Mouse (Mus musculus): ENCODE measurements around the gene Pzp. TPM values are rescaled to one million over a fixed set of nuclear protein-coding genes. Genes with fewer than 3 reads are reported as not detected.

The Pzp gene
- polyA plus RNA-seq, 2 experiments = 0.06 TPM; not detected in 1

DNA sequence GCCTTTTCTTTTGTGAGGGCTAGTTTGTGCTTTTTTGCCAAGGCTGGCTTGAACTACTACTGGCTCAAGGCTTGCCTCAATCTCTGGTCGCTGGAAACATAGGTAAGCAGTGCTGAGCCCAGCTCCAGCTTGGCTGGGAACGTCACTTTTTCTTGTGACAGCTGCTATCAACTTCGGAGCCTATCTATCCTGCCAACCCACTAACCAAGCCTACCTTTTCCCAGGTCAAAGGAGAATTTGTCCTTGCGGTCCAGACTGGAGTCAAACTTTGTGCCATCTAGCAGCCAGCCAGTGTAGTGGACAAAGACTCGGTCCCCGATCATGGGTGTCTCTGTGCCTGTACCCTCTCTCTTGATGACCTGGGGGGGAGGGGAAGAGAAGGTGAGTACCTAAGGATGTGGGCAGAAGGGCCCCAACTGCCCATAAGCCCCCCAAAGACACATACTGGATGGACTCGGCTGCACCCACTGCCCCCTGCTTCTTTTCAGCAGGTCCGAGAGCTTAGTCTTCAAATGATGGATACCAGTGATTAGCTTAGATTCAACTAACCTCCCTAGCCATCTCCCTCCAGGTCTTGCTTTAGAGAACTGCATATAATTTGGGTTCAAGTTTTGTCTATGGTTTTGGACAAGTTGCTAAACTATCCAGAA, 90.0 kb downstream of the Pzp start:
- H3K27ac ChIP-seq (replicated peaks; ENCODE audit: low read depth, low read length) = no peak overlapping the region
- H3K4me3 ChIP-seq (replicated peaks; ENCODE audit: low read length) = peak overlapping the region; percentile 96
- H3K4me2 ChIP-seq (replicated peaks; ENCODE audit: low read depth, low read length, severe bottlenecking) = peak overlapping the region; percentile 81
- no peak for ATAC-seq (ENCODE audit: low FRiP score, low read depth)
- peaks cover 15% of the 10 kb centered on the region for H3K4me1 ChIP-seq (ENCODE audit: control insufficient read depth, insufficient read depth, low read length)
- no peak for DNase-seq (ENCODE audit: low spot score)
- no peaks in the 10 kb centered on the region for H3K27me3 ChIP-seq (ENCODE audit: control insufficient read depth, insufficient read depth, low read length)
- no peaks in the 10 kb centered on the region for H3K9me3 ChIP-seq (ENCODE audit: control insufficient read depth, low read length)
- H3K36me3 ChIP-seq (ENCODE audit: control insufficient read depth, insufficient read depth, low read length) = peaks cover 50% of the 10 kb centered on the region
- TF ChIP-seq POLR2A (IDR thresholded peaks at IDR 0.05; ENCODE audit: borderline replicate concordance, extremely low read depth, insufficient read depth, insufficient read length) = no peak
- 92% methylated on average over 8 of the region's 8 CpGs for WGBS
- H3K9ac ChIP-seq (ENCODE audit: low read depth, low read length, severe bottlenecking) = peak overlapping the region; percentile 94

GRCm38 (mm10) chr6:128435474-128435873, 91.0 kb downstream of the Pzp start:
- H3K4me2 ChIP-seq (replicated peaks; ENCODE audit: low read depth, low read length, severe bottlenecking) = no peak overlapping the region
- H3K27ac ChIP-seq (replicated peaks; ENCODE audit: low read depth, low read length) = no peak overlapping the region
- H3K27me3 ChIP-seq (ENCODE audit: control insufficient read depth, insufficient read depth, low read length) = no peaks in the 10 kb centered on the region
- peaks cover 15% of the 10 kb centered on the region for H3K4me1 ChIP-seq (ENCODE audit: control insufficient read depth, insufficient read depth, low read length)
- no peak for TF ChIP-seq POLR2A (IDR thresholded peaks at IDR 0.05; ENCODE audit: borderline replicate concordance, extremely low read depth, insufficient read depth, insufficient read length)
- H3K4me3 ChIP-seq (replicated peaks; ENCODE audit: low read length) = no peak overlapping the region
- ATAC-seq (ENCODE audit: low FRiP score, low read depth) = no peak
- no peak overlapping the region for H3K9ac ChIP-seq (ENCODE audit: low read depth, low read length, severe bottlenecking)
- DNase-seq (ENCODE audit: low spot score) = no peak
- H3K36me3 ChIP-seq (ENCODE audit: control insufficient read depth, insufficient read depth, low read length) = peaks cover 60% of the 10 kb centered on the region
- H3K9me3 ChIP-seq (ENCODE audit: control insufficient read depth, low read length) = no peaks in the 10 kb centered on the region
- WGBS = 97% methylated on average over 5 of the region's 5 CpGs

Other genes with a start within 250 kb of the Pzp start
- gene Tead4, start 225.9 kb downstream of the Pzp start, polyA plus RNA-seq (2012; rRNA removed) = 4.6 and 5.3 TPM in 2 replicates
- gene Tead4, start 225.9 kb downstream of the Pzp start, polyA plus RNA-seq (2014; fragmentation: Nextera tagmentation; extraction: Ambion mirVana) = 3.7 and 5.8 TPM in 2 replicates
- 49.0 and 56.1 TPM in 2 replicates for gene Tulp3, start 170.9 kb downstream of the Pzp start, polyA plus RNA-seq (2012; rRNA removed)
- 20.3 and 24.8 TPM in 2 replicates for gene Tulp3, start 170.9 kb downstream of the Pzp start, polyA plus RNA-seq (2014; fragmentation: Nextera tagmentation; extraction: Ambion mirVana)
- 58.8 and 61.3 TPM in 2 replicates for gene Rhno1, start 163.8 kb downstream of the Pzp start, polyA plus RNA-seq (2012; rRNA removed)
- 127 and 138 TPM in 2 replicates for gene Rhno1, start 163.8 kb downstream of the Pzp start, polyA plus RNA-seq (2014; fragmentation: Nextera tagmentation; extraction: Ambion mirVana)
- gene Foxm1, start 163.8 kb downstream of the Pzp start, polyA plus RNA-seq (2012; rRNA removed) = 81.2 and 93.9 TPM in 2 replicates
- gene Foxm1, start 163.8 kb downstream of the Pzp start, polyA plus RNA-seq (2014; fragmentation: Nextera tagmentation; extraction: Ambion mirVana) = 30.9 and 33.1 TPM in 2 replicates
- 0.77 and 1.1 TPM in 2 replicates for gene Tex52, start 151.3 kb downstream of the Pzp start, polyA plus RNA-seq (2012; rRNA removed)
- gene Tex52, start 151.3 kb downstream of the Pzp start, polyA plus RNA-seq (2014; fragmentation: Nextera tagmentation; extraction: Ambion mirVana) = 0.26 and 0.37 TPM in 2 replicates
- gene Gm44596, start 151.2 kb downstream of the Pzp start, polyA plus RNA-seq (2012; rRNA removed) = not detected in 2 replicates
- gene Gm44596, start 151.2 kb downstream of the Pzp start, polyA plus RNA-seq (2014; fragmentation: Nextera tagmentation; extraction: Ambion mirVana) = not detected in 2 replicates
- 5.7 and 6.2 TPM in 2 replicates for gene Nrip2, start 127.4 kb downstream of the Pzp start, polyA plus RNA-seq (2012; rRNA removed)
- gene Nrip2, start 127.4 kb downstream of the Pzp start, polyA plus RNA-seq (2014; fragmentation: Nextera tagmentation; extraction: Ambion mirVana) = 7.0 and 8.3 TPM in 2 replicates
- gene Itfg2, start 101.8 kb downstream of the Pzp start, polyA plus RNA-seq (2012; rRNA removed) = 34.5 and 41.5 TPM in 2 replicates
- 29.0 and 32.1 TPM in 2 replicates for gene Itfg2, start 101.8 kb downstream of the Pzp start, polyA plus RNA-seq (2014; fragmentation: Nextera tagmentation; extraction: Ambion mirVana)
- 187 and 227 TPM in 2 replicates for gene Fkbp4, start 88.0 kb downstream of the Pzp start, polyA plus RNA-seq (2012; rRNA removed)
- gene Fkbp4, start 88.0 kb downstream of the Pzp start, polyA plus RNA-seq (2014; fragmentation: Nextera tagmentation; extraction: Ambion mirVana) = 297 and 306 TPM in 2 replicates
- 0.10 TPM in 1 of 2 replicates, not detected in the other for gene A2ml1, start 54.9 kb upstream of the Pzp start, polyA plus RNA-seq (2012; rRNA removed)
- gene A2ml1, start 54.9 kb upstream of the Pzp start, polyA plus RNA-seq (2014; fragmentation: Nextera tagmentation; extraction: Ambion mirVana) = not detected in 2 replicates
- gene Klrb1a, start 96.8 kb upstream of the Pzp start, polyA plus RNA-seq (2012; rRNA removed) = not detected in 2 replicates
- not detected in 2 replicates for gene Klrb1a, start 96.8 kb upstream of the Pzp start, polyA plus RNA-seq (2014; fragmentation: Nextera tagmentation; extraction: Ambion mirVana)
- not detected in 2 replicates for gene Clec2h, start 135.7 kb upstream of the Pzp start, polyA plus RNA-seq (2012; rRNA removed)
- gene Clec2h, start 135.7 kb upstream of the Pzp start, polyA plus RNA-seq (2014; fragmentation: Nextera tagmentation; extraction: Ambion mirVana) = not detected in 2 replicates
- gene Klrb1, start 196.3 kb upstream of the Pzp start, polyA plus RNA-seq (2012; rRNA removed) = not detected in 2 replicates
- gene Klrb1, start 196.3 kb upstream of the Pzp start, polyA plus RNA-seq (2014; fragmentation: Nextera tagmentation; extraction: Ambion mirVana) = not detected in 2 replicates